Mouse (Mus musculus): ENCODE data around the gene Fam168b.
A peak's percentile ranks its signal among the peaks of the same experiment; 100 is the strongest.

Gene Fam168b

DNA sequence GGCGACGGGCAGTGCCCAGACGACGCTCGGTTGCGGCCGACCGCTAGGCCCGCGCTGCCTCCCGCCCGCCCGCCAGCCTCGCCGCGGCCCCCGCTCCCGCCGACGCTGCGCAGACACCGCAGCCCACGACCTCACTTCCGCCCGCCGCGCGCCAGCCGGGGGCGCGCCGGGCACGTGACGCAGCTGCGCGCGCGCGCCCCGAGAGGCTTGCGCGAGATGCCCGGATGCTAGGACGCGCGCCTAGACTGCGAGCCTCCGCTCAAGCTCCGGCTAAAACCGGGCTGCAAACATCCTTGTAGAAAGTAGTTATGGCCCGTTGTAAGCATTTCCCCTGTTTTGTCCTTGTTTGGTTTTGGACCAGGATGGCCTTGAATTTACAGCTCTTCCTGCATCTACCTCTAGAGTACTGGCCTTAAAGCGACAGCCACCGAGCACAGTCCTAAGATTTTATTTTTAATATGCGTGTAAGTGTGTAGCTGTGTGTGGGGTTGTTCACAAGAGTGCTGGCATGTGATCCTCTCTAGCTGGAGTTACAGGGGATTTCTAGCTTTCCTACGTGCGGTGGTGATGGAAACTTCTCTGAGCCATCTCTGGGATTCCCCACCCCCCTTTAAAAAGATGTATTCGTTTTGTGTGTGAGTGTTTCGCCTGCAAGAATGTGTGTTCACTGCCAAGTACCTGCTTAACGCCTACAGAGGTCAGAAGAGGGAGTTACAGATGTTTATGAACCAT, at the start of gene Fam168b:
TSS of gene Fam168b (minus strand) at position 179 of the 732 bp plus-strand sequence.
- DNase-seq = peak; percentile 88 to 90

DNA sequence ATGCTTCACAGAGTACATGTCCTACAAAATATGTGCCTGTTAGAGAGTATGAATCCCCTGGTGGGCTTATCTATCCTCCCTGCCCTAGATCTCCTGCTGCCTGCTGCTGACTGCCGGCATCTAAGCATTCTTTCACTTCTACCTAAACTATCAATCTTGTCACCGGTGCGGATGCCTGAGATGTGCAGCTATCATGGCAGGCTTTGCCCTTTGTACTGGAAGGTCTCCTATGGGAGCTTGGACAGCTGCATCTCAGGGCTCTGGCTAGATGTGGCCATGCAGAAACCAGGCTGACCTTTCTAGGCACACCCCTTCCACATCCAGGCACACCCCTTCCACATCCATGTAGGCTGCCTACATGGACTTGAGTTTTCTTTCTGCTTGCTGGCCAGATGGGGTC, 49.6 kb upstream of the Fam168b start:
- no peak for DNase-seq

DNA sequence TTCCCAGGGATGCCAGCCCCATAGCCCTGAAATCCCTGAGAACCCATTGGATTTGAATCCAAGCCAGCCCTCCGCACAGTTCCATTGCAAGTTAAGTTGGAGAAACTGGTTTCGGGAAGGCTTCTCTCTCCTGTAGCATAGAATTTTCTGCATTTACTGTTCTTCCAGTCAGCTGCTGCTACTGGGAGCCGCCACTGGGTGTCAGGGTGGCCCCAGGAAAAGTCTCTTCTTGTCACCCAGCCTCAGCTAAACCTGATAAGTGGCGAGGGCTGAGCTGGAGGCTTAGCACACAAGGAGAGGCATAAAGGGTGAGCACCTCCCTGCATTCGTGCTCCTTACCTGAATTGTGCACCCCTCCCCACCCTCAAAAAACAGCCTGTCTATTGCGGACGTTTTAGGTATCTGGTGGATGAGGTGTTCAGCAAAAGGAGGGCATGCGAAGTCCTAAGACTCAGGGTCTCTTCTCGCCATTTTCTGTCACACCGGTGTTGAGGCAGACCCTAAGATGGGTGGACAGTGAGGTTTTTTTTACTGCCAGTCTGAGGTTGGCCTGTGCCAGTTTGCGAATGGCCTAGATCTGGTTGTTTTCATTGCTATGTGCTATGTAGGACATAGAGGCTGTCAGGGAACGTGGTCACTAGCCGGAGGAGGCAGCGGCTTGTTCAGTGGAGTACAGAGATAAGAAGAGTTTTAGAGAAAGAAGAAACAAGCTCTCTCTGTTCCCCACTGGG, 48.9 kb upstream of the Fam168b start:
- peak; percentile 56 to 58 for DNase-seq

DNA sequence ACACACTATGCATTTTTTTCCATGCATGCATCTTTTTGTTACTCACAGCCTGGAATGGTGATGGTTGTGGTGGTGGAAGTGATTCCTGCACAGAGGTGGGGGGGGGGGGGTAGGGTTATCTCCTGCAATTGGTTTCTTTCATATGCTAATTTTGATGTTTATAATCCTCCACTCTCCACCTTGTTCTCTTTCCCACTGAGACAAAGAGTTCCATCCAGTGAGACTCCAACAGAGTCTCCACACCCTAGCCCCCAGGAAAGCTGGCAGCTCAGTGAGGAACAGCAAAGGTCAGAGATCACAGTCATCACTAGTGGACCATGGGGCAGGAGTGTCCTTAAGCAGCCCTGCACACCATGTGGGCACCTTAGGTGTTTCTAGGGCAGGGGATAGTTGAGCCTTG, 40.9 kb upstream of the Fam168b start:
- DNase-seq = no peak

DNA sequence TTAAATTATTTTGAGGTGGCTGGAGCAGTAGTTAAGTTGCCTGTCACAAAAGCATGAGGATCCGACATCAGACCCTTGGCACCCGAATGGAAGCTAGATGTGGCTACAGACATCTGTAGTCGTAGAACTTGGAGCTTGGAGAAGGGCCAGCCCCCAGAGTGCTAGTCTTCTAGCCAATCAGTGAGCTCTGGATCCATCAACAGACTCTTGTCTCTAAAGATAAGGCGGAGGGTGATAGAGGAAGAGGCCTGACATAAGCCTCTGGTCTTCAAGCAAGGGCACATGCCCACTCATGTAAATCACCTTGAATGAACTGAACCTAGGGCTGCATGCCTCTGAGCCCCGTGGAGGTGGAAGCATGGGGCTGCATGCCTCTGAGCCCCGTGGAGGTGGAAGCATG, 36.7 kb upstream of the Fam168b start:
- no peak for DNase-seq

DNA sequence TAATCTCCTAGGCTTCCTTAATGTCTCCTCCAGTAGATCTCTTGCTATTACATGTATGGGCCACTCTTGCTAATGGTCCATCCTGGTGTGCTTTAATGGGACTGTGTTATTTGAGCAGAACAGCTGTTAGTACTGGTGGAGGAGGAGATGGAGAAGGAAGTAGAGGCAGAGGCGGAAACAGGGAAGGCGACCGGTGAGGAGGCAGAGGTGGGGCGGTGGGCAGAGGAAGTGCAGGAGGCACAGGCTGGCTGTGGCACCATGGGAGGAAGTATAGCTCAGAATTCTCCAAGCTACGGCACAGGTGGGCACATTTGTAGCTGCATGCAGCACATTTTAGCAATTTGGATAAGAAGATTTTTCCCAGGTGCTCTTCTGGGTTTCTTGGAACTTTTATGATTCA, 30.7 kb upstream of the Fam168b start:
- no peak for DNase-seq

DNA sequence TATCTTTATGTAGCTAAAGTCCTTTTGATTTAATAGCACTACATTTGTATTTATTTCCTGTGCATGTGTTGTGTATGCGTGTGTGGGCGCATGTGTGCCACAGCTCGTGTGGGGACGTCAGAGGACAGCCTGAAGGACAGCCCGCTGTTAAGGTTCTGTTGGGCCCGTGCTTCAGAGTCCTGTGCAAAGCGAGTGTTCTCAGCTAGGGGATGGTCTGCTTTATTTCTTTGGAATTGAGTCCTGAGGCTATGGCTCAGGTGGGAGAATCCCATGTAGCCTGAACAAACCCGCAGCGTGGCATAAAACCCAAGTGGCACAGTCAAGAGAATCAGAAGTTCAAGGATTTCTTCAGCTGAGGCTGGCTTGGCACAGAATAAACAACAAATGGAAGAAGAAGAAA, 28.3 kb upstream of the Fam168b start:
- no peak for DNase-seq

DNA sequence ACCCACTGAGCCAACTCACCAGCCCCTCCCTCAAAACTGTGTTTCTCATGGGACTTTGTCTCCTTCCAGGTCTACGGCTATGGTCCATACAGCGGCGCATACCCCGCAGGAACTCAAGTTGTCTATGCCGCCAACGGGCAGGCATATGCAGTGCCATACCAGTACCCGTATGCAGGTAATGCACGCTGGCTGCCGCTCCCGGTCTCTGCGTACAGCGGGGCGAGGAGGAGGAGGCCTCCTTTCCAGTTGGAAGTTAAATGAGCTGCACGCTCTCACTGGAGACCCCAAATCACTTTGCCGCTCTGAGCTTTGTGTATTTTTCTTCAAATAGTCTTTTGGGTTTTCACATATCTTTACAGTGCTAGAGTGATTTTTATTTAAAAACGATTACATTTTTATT, 26.4 kb upstream of the Fam168b start:
- no peak for DNase-seq

DNA sequence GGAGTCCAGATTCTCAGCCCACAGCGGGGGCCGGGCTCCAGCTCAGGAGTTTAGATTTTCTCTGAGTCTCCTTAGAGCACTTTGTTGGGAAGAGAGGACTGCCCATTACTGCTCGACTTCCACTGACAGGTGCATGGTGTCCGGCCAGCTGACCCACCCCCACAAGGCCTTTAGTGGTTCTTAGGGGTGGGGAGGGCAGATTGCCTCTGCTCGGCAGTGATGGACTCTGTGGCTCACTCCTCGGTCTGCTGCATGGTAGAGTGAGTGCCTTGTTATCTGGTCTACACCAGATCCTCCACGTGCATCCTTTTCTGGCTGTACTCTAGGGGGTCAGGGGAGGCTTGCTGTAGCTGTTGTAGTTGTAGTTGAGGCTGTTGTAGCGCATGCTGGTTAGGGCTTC, 25.5 kb upstream of the Fam168b start:
- DNase-seq = no peak

DNA sequence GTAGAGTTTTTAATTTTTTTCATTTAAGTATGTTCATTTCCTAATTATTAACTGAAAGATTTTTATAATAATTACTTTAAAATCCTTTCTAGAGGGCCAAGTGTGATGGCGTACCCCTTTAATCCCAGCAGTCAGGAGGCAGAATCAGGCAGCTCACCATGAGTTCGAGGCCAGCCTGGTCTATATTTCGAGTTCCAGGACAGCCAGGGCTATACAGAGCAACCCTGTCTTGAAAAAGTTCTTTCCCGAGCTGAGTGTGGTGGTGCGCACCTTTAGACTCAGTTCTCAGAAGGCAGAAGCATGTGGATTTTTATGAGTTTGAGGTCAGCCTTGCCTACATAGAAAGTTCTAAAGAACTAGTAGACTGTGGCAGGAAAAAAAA, 24.7 kb upstream of the Fam168b start:
- no peak for DNase-seq

DNA sequence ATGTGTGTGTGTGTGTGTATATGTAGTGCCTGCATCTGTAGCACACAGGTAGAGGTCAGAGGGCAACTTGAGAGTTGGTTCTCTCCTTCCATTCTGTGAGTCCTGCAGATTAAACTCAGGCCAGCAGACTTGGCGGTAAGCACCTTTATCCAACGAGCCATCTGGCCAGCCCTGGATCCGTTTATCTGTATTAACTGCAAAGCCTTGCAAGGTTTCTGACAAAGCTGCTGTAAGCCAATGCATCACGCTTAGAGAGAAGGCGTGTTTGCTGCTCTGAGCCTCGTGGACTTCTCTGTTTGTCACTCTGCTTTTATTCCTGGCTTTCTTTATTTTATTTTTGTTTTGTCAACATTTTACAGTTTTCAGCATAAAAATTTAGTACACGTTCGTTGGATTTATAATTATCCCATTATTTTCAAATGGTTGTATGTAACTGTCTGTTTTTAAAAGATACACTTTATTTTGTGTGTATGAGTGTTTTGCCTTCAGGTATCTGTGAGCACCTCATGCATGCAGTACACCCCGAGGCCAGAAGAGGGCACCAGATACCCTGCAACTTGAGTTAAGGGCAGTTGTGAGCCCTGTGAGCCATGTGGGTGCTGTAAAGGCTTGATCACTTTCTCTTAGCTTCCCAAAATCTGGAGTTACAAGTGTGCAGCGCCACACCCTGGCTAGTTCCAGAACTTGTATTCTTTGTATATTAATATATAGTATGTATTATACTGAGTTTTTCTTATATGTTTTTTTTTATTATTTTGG, 24.1 kb upstream of the Fam168b start:
- peak; percentile 89 to 92 for DNase-seq

DNA sequence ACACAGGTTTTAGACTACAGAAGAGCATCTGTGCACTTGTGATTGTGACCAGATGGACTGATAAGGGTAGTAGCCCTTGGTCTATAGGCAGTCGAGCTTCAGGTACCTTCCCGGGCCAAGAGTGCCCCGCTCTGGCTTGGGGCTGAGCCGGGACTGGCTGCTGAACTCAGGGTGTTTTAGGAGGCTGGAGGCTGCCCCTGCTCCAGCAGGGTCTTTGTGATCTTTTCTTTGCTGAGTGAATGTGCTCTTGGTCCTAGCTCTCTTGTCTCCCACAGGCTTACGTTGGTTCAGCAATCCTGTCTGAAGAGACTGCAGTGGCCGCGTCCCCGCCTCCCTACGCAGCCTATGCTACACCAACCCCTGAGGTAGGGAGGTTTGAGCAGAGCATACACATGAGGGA, 23.0 kb upstream of the Fam168b start:
- no peak for DNase-seq

DNA sequence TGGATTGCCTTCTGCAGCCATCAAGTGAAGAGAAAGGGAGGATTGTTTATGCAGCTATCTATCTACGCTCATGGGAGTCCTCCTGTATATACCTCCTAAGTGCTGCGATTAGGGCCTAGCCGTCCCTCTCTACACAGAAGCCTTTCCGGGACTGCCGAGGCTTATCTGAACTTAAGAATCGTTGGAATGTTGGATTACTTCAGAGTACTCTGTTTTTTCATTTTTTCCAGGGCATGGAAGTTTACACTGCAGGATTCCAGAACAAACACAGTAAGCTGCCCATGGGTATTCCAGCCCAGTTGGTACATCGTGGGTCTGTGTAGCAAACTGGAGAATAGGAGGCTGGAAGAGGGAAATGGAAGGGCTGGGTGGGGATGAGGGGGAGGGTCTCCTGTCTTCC, 21.4 kb upstream of the Fam168b start:
- DNase-seq = no peak

DNA sequence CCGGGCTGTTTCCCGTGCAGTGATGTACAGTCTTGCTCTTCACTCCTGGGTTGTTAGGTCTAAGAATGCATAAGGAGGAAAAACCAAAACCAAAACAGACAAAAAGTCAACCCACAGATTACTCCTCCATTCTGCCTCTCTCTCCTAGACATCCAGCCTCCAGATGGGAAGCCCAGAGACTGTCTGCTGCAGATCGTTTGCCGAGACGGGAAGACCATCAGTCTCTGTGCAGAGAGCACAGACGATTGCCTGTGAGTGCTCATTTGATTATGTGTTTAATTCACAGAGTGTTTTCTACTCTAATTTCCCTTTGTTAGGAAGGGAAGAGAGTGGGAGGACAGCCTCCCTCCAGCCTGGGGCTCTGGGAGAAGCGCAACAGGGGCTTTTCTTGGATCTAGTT, 20.5 kb upstream of the Fam168b start:
- no peak for DNase-seq

DNA sequence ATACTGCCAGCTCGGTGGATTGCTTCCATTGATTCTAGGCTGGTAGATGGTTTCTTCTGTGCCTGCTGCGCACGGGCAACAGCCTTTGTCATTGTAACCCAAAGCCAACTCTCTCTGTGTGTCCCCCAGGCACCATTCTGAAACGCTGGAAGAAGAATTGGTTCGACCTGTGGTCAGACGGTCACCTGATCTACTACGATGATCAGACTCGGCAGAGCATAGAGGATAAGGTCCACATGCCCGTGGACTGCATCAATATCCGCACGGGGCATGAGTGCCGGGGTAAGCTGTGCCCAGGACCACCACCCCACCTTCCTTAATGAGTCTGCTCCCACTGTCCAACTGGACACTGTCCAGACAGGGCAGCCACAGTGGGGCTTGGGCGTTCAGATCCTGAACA, 20.0 kb upstream of the Fam168b start:
- no peak for DNase-seq

DNA sequence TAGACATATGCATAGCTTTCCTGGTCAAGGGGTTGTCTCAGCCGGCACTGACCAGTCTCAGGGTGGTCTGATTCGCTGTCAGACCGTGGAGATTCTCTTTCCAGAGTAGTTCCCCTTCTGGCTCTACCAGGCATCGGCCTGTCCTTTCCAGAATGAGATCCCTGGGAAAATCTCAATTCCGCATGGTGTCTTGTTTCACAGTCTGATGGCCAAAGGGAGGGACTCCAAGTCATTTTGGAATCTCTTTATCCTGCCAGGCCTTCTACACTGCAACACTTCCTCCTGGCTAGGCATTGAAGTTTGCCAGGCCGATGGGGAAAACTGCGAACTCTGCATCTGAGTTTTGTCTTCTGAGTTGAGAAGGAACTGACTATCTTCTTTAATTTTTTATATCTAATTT, 17.3 kb upstream of the Fam168b start:
- no peak for DNase-seq

DNA sequence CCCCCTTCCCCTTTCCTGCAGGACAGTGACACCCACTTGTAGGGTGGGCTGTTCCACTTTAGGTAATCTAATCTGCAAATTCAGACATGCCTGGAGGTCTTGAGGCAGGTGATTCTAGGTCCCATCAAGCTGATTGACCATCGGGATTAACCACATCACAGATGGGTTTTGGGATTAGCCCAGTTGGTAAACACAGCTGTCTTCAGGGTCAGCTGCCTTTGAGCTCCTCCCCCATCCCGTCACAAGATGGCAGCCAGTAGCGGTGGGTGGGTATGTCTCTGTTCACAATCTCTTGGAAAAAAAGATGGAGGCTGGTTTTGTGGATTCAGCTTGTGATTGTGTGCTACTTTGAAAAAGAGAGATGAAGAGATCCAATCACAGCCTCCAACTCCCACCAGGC, 16.9 kb upstream of the Fam168b start:
- no peak for DNase-seq

DNA sequence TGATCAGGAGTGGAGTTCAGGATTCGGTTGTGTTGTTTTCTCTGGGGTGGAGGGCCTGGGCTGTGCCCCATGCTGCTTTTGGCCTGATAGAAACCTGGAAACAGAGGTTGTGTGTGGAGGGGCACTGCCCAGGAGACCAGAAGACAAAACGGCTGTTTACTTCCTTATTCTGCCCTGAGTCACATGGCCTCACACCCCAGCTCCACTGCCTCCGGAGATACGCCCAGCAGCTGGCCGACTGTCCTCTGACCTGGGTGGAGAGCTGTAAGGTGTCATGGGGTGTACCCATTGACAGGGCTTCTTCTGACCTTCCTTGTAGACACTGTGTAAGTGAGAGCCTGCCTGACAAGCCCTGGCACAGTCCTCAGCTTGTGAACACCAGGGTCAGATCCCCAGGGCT, 15.8 kb upstream of the Fam168b start:
- DNase-seq = no peak

DNA sequence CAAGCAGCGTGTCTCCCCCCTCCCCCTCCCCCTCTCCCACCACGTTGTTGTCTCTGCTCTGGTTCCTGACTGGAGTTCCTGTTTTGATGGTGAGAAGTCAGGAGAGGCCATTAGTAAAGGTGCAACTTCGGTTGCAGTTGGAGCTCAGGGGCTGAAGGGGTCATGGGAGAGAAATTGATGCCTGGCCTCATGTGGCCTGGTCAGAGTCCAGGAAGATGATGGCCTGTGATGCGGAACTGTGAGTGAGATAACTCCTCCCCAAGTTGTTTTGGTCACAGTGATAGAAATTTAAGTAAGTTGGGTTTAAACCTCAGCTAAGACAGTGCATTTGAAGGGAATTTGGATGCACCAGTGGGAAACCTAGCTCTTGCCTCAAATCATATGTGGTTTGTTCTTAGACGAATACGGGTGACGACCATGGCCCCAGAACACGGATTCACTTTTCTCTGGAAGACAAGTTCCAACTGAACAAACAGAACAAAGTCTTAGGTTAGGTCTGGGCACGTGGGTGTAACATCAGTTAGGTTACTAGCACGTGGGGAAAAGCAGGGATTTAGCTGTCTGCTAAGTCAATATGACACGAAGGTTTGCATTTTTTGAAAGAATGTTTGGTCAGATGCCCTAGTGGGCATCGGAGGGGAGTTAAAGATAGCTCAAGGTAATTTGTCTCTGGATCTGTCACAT, 12.3 kb upstream of the Fam168b start:
- DNase-seq = no peak

DNA sequence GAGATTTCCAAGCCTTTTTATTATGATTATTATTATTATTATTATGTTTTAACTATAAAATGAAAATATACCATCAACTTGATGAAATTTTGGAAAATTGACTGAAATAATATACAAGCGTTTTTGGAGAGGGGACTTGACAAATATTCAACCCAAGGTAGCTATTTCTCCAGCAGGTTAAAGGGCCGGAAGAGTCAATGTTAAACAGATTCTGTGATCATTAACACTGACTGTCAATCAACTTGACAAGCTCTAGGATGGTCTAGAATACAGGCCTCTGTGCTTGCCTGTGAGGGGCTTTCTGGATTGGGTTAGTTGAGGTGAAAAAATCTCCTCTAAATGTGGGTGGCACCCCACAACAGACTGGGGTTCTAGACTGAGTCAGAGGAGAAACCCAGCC, 10.9 kb upstream of the Fam168b start:
- no peak for DNase-seq

DNA sequence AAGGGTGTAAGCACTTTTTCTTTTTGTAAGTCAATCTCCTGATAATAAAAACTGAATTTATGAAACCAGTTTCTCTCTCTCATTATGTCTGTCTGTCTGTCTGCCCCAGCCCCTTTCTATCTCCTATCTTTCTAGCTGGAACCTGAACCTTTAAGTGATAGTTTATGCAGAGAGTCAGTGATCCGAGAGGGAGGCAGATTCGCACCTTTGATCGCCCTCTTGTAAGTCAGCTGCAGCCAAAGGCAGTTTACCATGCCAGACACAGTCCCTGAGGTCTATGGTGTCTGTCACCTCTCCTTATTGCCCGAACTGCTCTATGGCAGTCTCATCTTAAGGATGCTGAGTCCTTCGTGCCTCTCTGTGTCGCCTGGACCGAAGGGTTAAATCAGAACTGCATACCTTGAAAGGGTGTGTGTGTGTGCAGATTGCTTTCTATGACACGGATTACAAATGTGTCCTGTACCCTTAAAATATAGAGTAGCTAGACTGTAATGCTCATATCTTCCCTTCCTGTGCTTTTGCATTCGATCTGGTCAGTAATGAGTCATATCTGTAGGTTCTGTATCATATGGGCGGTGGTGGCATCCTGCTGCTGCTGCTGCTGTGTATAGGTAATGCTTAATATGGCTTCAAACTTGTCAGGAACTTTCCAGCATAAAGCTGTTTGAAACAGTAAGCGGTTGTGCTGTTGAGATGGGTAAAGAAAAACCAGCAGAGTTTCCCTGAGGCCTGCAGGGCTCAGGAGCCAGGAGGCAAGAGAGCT, 9.4 kb upstream of the Fam168b start:
- no peak for DNase-seq

DNA sequence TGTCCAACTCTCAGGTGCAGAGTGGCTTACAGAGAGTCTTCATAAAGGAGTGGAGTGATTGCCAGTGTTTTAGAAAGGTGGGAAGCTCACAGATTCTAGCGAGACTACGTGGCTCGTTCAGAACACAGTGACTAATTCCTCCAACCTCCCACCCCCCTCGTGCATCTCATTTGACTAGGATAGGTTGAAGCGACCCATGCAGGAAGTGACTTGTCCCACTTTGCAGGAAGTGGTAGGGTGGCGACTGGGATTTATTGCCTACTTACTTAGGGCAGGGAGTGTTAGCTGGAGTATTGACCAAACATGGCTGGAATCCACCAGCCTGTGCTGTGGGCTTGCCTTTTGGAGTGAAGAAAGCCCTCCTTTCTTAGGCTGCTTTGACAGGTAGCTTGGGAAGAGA, 8.7 kb upstream of the Fam168b start:
- DNase-seq = no peak
